Mouse (Mus musculus) spleen, adult 2 months (tissue): Measurements from ENCODE around the gene Sdhb.

ENCODE experiments used
- CTCF ChIP-seq: fragments of 200-500 bp; IDR thresholded peaks from 2 replicates; pipeline ENCODE4 v1.5.1; 2011; ENCODE audit warnings: mild to moderate bottlenecking, inconsistent platforms; ENCODE audit not compliant: insufficient read depth, insufficient read length, insufficient replicate concordance; ENCODE audit errors: extremely low read depth
- POLR2A ChIP-seq: fragments of 200-500 bp; IDR thresholded peaks from 2 replicates; pipeline ENCODE4 v1.6.1; 2011; ENCODE audit warnings: low read depth, low read length, inconsistent platforms

DNA sequence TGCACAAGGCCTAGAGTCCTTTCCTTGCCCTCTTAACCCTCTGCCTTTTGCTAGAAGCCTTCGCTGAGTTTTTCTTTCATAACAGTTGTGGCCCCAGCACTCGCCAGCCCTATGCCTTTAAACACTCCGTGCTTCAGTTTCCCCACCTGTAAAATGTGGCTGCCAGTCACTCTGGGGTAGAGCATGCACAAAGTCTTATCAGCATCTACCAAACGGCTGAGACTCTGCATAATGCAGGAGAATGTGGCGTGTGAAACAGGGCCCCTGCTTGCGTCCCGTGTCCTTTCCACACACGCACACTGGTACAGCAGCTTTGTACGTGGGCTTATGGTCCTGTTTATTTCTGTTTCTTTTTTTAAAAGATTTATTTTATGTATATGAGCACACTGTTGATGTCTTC is 35.8 kb downstream of the Sdhb start:
- TF ChIP-seq POLR2A (no peak), CTCF (no peak)
